Mouse (Mus musculus): Measurements from ENCODE around the gene Adgrg3. TPM values are rescaled to one million over a fixed set of nuclear protein-coding genes. Genes with fewer than 3 reads are reported as not detected.

The Adgrg3 gene
- polyA plus RNA-seq, 1 experiment from 2014 or later: 3.7 TPM

GRCm38 (mm10) chr8:94992996-94993724, 24.3 kb upstream of the Adgrg3 start:
- no peak overlapping the region for H3K4me3 ChIP-seq (ENCODE audit: control insufficient read depth in 1 of 2, insufficient read depth in 1 of 2, low read depth in 1 of 2, low read length in 2 of 2)
- H3K36me3 ChIP-seq (ENCODE audit: control insufficient read depth, insufficient read depth, low read length): no peaks in the 10 kb centered on the region
- peak overlapping the region; percentile 17 for H3K9ac ChIP-seq (ENCODE audit: low read length)
- H3K4me1 ChIP-seq (ENCODE audit: control insufficient read depth in 2 of 2, insufficient read depth in 2 of 2, low read length in 2 of 2): peaks cover 25 to 44% of the 10 kb centered on the region in 2 experiments
- H3K9me3 ChIP-seq (ENCODE audit: control insufficient read depth, low read length): no peaks in the 10 kb centered on the region
- H3K27ac ChIP-seq (replicated peaks in 1 of 2; ENCODE audit: control insufficient read depth in 1 of 2, insufficient read depth in 1 of 2, low read depth in 2 of 2, low read length in 2 of 2): peak overlapping the region in 1 of 2 experiments; percentile 35; a peak in 2 of 4 replicates
- no peak for ATAC-seq (ENCODE audit: insufficient number of reproducible peaks, insufficient read depth, low FRiP score, low read depth)
- H3K27me3 ChIP-seq (ENCODE audit: control insufficient read depth, insufficient read depth, low read length): no peaks in the 10 kb centered on the region
- 74% methylated on average over 9 of the region's 9 CpGs for WGBS
- H3K4me2 ChIP-seq (ENCODE audit: low read length): no peak overlapping the region

GRCm38 (mm10) chr8:94994006-94994405, 23.5 kb upstream of the Adgrg3 start:
- Histone ChIP-seq H3K4me1 (ENCODE audit: control insufficient read depth in 2 of 2, insufficient read depth in 2 of 2, low read length in 2 of 2) (peaks cover 27 to 49% of the 10 kb centered on the region in 2 experiments), H3K4me2 (ENCODE audit: low read length) (no peak overlapping the region), H3K9ac (ENCODE audit: low read length) (peak overlapping the region; percentile 5; the same call in 1 of the 2 replicates), H3K27me3 (ENCODE audit: control insufficient read depth, insufficient read depth, low read length) (no peaks in the 10 kb centered on the region), H3K36me3 (ENCODE audit: control insufficient read depth, insufficient read depth, low read length) (no peaks in the 10 kb centered on the region), H3K9me3 (ENCODE audit: control insufficient read depth, low read length) (no peaks in the 10 kb centered on the region), H3K27ac (replicated peaks in 1 of 2; ENCODE audit: control insufficient read depth in 1 of 2, insufficient read depth in 1 of 2, low read depth in 2 of 2, low read length in 2 of 2) (no peak overlapping the region), H3K4me3 (ENCODE audit: control insufficient read depth in 1 of 2, insufficient read depth in 1 of 2, low read depth in 1 of 2, low read length in 2 of 2) (no peak overlapping the region)
- 0 out of 2 replicates have a peak, but pooled peaks have one; percentile 17 for ATAC-seq (ENCODE audit: insufficient number of reproducible peaks, insufficient read depth, low FRiP score, low read depth)
- 5% methylated on average over 14 of the region's 14 CpGs for WGBS

GRCm38 (mm10) chr8:94994510-94994909, 23.0 kb upstream of the Adgrg3 start:
- peaks cover 31 to 49% of the 10 kb centered on the region in 2 experiments for H3K4me1 ChIP-seq (ENCODE audit: control insufficient read depth in 2 of 2, insufficient read depth in 2 of 2, low read length in 2 of 2)
- 65% methylated on average over 1 of the region's 1 CpGs for WGBS

GRCm38 (mm10) chr8:94995336-94995893, 22.1 kb upstream of the Adgrg3 start:
- H3K4me3 ChIP-seq (ENCODE audit: control insufficient read depth in 1 of 2, insufficient read depth in 1 of 2, low read depth in 1 of 2, low read length in 2 of 2): no peak overlapping the region
- H3K27me3 ChIP-seq (ENCODE audit: control insufficient read depth, insufficient read depth, low read length): no peaks in the 10 kb centered on the region
- no peak overlapping the region for H3K9ac ChIP-seq (ENCODE audit: low read length)
- no peak overlapping the region for H3K4me2 ChIP-seq (ENCODE audit: low read length)
- no peaks in the 10 kb centered on the region for H3K9me3 ChIP-seq (ENCODE audit: control insufficient read depth, low read length)
- no peaks in the 10 kb centered on the region for H3K36me3 ChIP-seq (ENCODE audit: control insufficient read depth, insufficient read depth, low read length)
- no peak overlapping the region for H3K27ac ChIP-seq (replicated peaks in 1 of 2; ENCODE audit: control insufficient read depth in 1 of 2, insufficient read depth in 1 of 2, low read depth in 2 of 2, low read length in 2 of 2)
- ATAC-seq (ENCODE audit: insufficient number of reproducible peaks, insufficient read depth, low FRiP score, low read depth): no peak
- WGBS: 88% methylated on average over 5 of the region's 5 CpGs
- H3K4me1 ChIP-seq (ENCODE audit: control insufficient read depth in 2 of 2, insufficient read depth in 2 of 2, low read length in 2 of 2): peaks cover 31 to 49% of the 10 kb centered on the region in 2 experiments

More at GRCm38 (mm10) chr8:94994510-94994909, 23.0 kb upstream of the Adgrg3 start:
- Histone ChIP-seq H3K4me2 (ENCODE audit: low read length) (no peak overlapping the region), H3K9me3 (ENCODE audit: control insufficient read depth, low read length) (no peaks in the 10 kb centered on the region), H3K36me3 (ENCODE audit: control insufficient read depth, insufficient read depth, low read length) (no peaks in the 10 kb centered on the region), H3K27me3 (ENCODE audit: control insufficient read depth, insufficient read depth, low read length) (no peaks in the 10 kb centered on the region), H3K4me3 (ENCODE audit: control insufficient read depth in 1 of 2, insufficient read depth in 1 of 2, low read depth in 1 of 2, low read length in 2 of 2) (no peak overlapping the region), H3K27ac (replicated peaks in 1 of 2; ENCODE audit: control insufficient read depth in 1 of 2, insufficient read depth in 1 of 2, low read depth in 2 of 2, low read length in 2 of 2) (no peak overlapping the region), H3K9ac (ENCODE audit: low read length) (0 out of 2 replicates have a peak overlapping the region, but pooled peaks have one; percentile 5)
- ATAC-seq (ENCODE audit: insufficient number of reproducible peaks, insufficient read depth, low FRiP score, low read depth): no peak

GRCm38 (mm10) chr8:94996037-94996436, 21.5 kb upstream of the Adgrg3 start:
- 77% methylated on average over 12 of the region's 12 CpGs for WGBS
- H3K36me3 ChIP-seq (ENCODE audit: control insufficient read depth, insufficient read depth, low read length): no peaks in the 10 kb centered on the region
- H3K9ac ChIP-seq (ENCODE audit: low read length): no peak overlapping the region

GRCm38 (mm10) chr8:94996899-94997856, 20.3 kb upstream of the Adgrg3 start:
- no peaks in the 10 kb centered on the region for H3K36me3 ChIP-seq (ENCODE audit: control insufficient read depth, insufficient read depth, low read length)
- H3K4me1 ChIP-seq (ENCODE audit: control insufficient read depth in 2 of 2, insufficient read depth in 2 of 2, low read length in 2 of 2): peaks cover 33 to 46% of the 10 kb centered on the region in 2 experiments
- 59% methylated on average over 6 of the region's 6 CpGs for WGBS

More at GRCm38 (mm10) chr8:94996037-94996436, 21.5 kb upstream of the Adgrg3 start:
- ATAC-seq (ENCODE audit: insufficient number of reproducible peaks, insufficient read depth, low FRiP score, low read depth): no peak
- Histone ChIP-seq H3K4me2 (ENCODE audit: low read length) (no peak overlapping the region), H3K4me3 (ENCODE audit: control insufficient read depth in 1 of 2, insufficient read depth in 1 of 2, low read depth in 1 of 2, low read length in 2 of 2) (no peak overlapping the region), H3K27me3 (ENCODE audit: control insufficient read depth, insufficient read depth, low read length) (no peaks in the 10 kb centered on the region), H3K27ac (replicated peaks in 1 of 2; ENCODE audit: control insufficient read depth in 1 of 2, insufficient read depth in 1 of 2, low read depth in 2 of 2, low read length in 2 of 2) (no peak overlapping the region), H3K4me1 (ENCODE audit: control insufficient read depth in 2 of 2, insufficient read depth in 2 of 2, low read length in 2 of 2) (peaks cover 34 to 49% of the 10 kb centered on the region in 2 experiments), H3K9me3 (ENCODE audit: control insufficient read depth, low read length) (no peaks in the 10 kb centered on the region)

GRCm38 (mm10) chr8:94997857-94998243, 19.6 kb upstream of the Adgrg3 start:
- Histone ChIP-seq H3K4me1 (ENCODE audit: control insufficient read depth in 2 of 2, insufficient read depth in 2 of 2, low read length in 2 of 2) (peaks cover 31 to 43% of the 10 kb centered on the region in 2 experiments), H3K4me2 (ENCODE audit: low read length) (no peak overlapping the region), H3K27ac (replicated peaks in 1 of 2; ENCODE audit: control insufficient read depth in 1 of 2, insufficient read depth in 1 of 2, low read depth in 2 of 2, low read length in 2 of 2) (no peak overlapping the region), H3K9ac (ENCODE audit: low read length) (peak overlapping the region; percentile 25; the same call in 1 of the 2 replicates), H3K9me3 (ENCODE audit: control insufficient read depth, low read length) (no peaks in the 10 kb centered on the region), H3K4me3 (ENCODE audit: control insufficient read depth in 1 of 2, insufficient read depth in 1 of 2, low read depth in 1 of 2, low read length in 2 of 2) (no peak overlapping the region), H3K36me3 (ENCODE audit: control insufficient read depth, insufficient read depth, low read length) (no peaks in the 10 kb centered on the region), H3K27me3 (ENCODE audit: control insufficient read depth, insufficient read depth, low read length) (no peaks in the 10 kb centered on the region)
- WGBS: 62% methylated on average over 6 of the region's 6 CpGs
- no peak for ATAC-seq (ENCODE audit: insufficient number of reproducible peaks, insufficient read depth, low FRiP score, low read depth)

More at GRCm38 (mm10) chr8:94996899-94997856, 20.3 kb upstream of the Adgrg3 start:
- no peak overlapping the region for H3K4me3 ChIP-seq (ENCODE audit: control insufficient read depth in 1 of 2, insufficient read depth in 1 of 2, low read depth in 1 of 2, low read length in 2 of 2)
- H3K9me3 ChIP-seq (ENCODE audit: control insufficient read depth, low read length): no peaks in the 10 kb centered on the region
- no peaks in the 10 kb centered on the region for H3K27me3 ChIP-seq (ENCODE audit: control insufficient read depth, insufficient read depth, low read length)
- ATAC-seq (ENCODE audit: insufficient number of reproducible peaks, insufficient read depth, low FRiP score, low read depth): no peak
- no peak overlapping the region for H3K27ac ChIP-seq (replicated peaks in 1 of 2; ENCODE audit: control insufficient read depth in 1 of 2, insufficient read depth in 1 of 2, low read depth in 2 of 2, low read length in 2 of 2)
- no peak overlapping the region for H3K9ac ChIP-seq (ENCODE audit: low read length)
- no peak overlapping the region for H3K4me2 ChIP-seq (ENCODE audit: low read length)
